Mouse (Mus musculus): ENCODE data around the gene Ocm. TPM values are rescaled to one million over a fixed set of nuclear protein-coding genes. Genes with fewer than 3 reads are reported as not detected.

Gene Ocm
- polyA plus RNA-seq, 1 experiment: not detected

GRCm38 (mm10) chr5:143994632-143995365 lies 31.7 kb downstream of the Ocm start:
- H3K4me3 ChIP-seq (replicated peaks; ENCODE audit: insufficient read depth, low read depth, low read length): no peak overlapping the region
- no peaks in the 10 kb centered on the region for H3K4me1 ChIP-seq (ENCODE audit: control insufficient read depth, insufficient read depth, low read length)
- no peak for TF ChIP-seq CTCF (IDR thresholded peaks at IDR 0.05; ENCODE audit: borderline replicate concordance, insufficient read depth, low read depth, low read length)
- TF ChIP-seq POLR2A (IDR thresholded peaks at IDR 0.05; ENCODE audit: borderline replicate concordance, insufficient read depth, low read length): no peak
- no peak for DNase-seq
- H3K27ac ChIP-seq (ENCODE audit: insufficient read depth, low read length): no peak overlapping the region
- WGBS: 54% methylated on average over 11 of the region's 11 CpGs
- no peaks in the 10 kb centered on the region for H3K27me3 ChIP-seq (ENCODE audit: control insufficient read depth, insufficient read depth, low read length)

- no peaks in the 10 kb centered on the region for H3K27me3 ChIP-seq (ENCODE audit: control insufficient read depth, insufficient read depth, low read length)
- no peaks in the 10 kb centered on the region for H3K4me1 ChIP-seq (ENCODE audit: control insufficient read depth, insufficient read depth, low read length)
- TF ChIP-seq POLR2A (IDR thresholded peaks at IDR 0.05; ENCODE audit: borderline replicate concordance, insufficient read depth, low read length): no peak
- TF ChIP-seq CTCF (IDR thresholded peaks at IDR 0.05; ENCODE audit: borderline replicate concordance, insufficient read depth, low read depth, low read length): no peak
- no peak overlapping the region for H3K27ac ChIP-seq (ENCODE audit: insufficient read depth, low read length)
- WGBS: 95% methylated on average over 5 of the region's 5 CpGs
- no peak for DNase-seq
- H3K4me3 ChIP-seq (replicated peaks; ENCODE audit: insufficient read depth, low read depth, low read length): no peak overlapping the region
Measured at GRCm38 (mm10) chr5:143993849-143994248, 32.6 kb downstream of the Ocm start.

- DNase-seq: no peak
- TF ChIP-seq POLR2A (IDR thresholded peaks at IDR 0.05; ENCODE audit: borderline replicate concordance, insufficient read depth, low read length): no peak
- TF ChIP-seq CTCF (IDR thresholded peaks at IDR 0.05; ENCODE audit: borderline replicate concordance, insufficient read depth, low read depth, low read length): no peak
- WGBS: 89% methylated on average over 8 of the region's 8 CpGs
- Histone ChIP-seq H3K27ac (ENCODE audit: insufficient read depth, low read length) (no peak overlapping the region), H3K27me3 (ENCODE audit: control insufficient read depth, insufficient read depth, low read length) (no peaks in the 10 kb centered on the region), H3K4me3 (replicated peaks; ENCODE audit: insufficient read depth, low read depth, low read length) (no peak overlapping the region), H3K4me1 (ENCODE audit: control insufficient read depth, insufficient read depth, low read length) (no peaks in the 10 kb centered on the region)
Measured at GRCm38 (mm10) chr5:143993260-143993659, 33.2 kb downstream of the Ocm start.

GRCm38 (mm10) chr5:143992661-143993060 lies 33.8 kb downstream of the Ocm start:
- no peak overlapping the region for H3K4me3 ChIP-seq (replicated peaks; ENCODE audit: insufficient read depth, low read depth, low read length)
- no peaks in the 10 kb centered on the region for H3K4me1 ChIP-seq (ENCODE audit: control insufficient read depth, insufficient read depth, low read length)
- no peak overlapping the region for H3K27ac ChIP-seq (ENCODE audit: insufficient read depth, low read length)
- no peak for DNase-seq
- WGBS: 89% methylated on average over 10 of the region's 10 CpGs
- no peak for TF ChIP-seq POLR2A (IDR thresholded peaks at IDR 0.05; ENCODE audit: borderline replicate concordance, insufficient read depth, low read length)
- no peak for TF ChIP-seq CTCF (IDR thresholded peaks at IDR 0.05; ENCODE audit: borderline replicate concordance, insufficient read depth, low read depth, low read length)
- H3K27me3 ChIP-seq (ENCODE audit: control insufficient read depth, insufficient read depth, low read length): no peaks in the 10 kb centered on the region

GRCm38 (mm10) chr5:143990086-143990485 lies 36.4 kb downstream of the Ocm start:
- H3K4me3 ChIP-seq (replicated peaks; ENCODE audit: insufficient read depth, low read depth, low read length): no peak overlapping the region
- no peak for DNase-seq
- H3K27ac ChIP-seq (ENCODE audit: insufficient read depth, low read length): no peak overlapping the region
- no peak for TF ChIP-seq POLR2A (IDR thresholded peaks at IDR 0.05; ENCODE audit: borderline replicate concordance, insufficient read depth, low read length)
- WGBS: 55% methylated on average over 11 of the region's 11 CpGs
- no peaks in the 10 kb centered on the region for H3K27me3 ChIP-seq (ENCODE audit: control insufficient read depth, insufficient read depth, low read length)
- no peaks in the 10 kb centered on the region for H3K4me1 ChIP-seq (ENCODE audit: control insufficient read depth, insufficient read depth, low read length)

GRCm38 (mm10) chr5:143989046-143989445 lies 37.4 kb downstream of the Ocm start:
- Histone ChIP-seq H3K27me3 (ENCODE audit: control insufficient read depth, insufficient read depth, low read length) (no peaks in the 10 kb centered on the region), H3K4me1 (ENCODE audit: control insufficient read depth, insufficient read depth, low read length) (no peaks in the 10 kb centered on the region), H3K4me3 (replicated peaks; ENCODE audit: insufficient read depth, low read depth, low read length) (no peak overlapping the region), H3K27ac (ENCODE audit: insufficient read depth, low read length) (no peak overlapping the region)
- WGBS: 72% methylated on average over 4 of the region's 4 CpGs
- TF ChIP-seq POLR2A (IDR thresholded peaks at IDR 0.05; ENCODE audit: borderline replicate concordance, insufficient read depth, low read length): no peak
- no peak for TF ChIP-seq CTCF (IDR thresholded peaks at IDR 0.05; ENCODE audit: borderline replicate concordance, insufficient read depth, low read depth, low read length)
- DNase-seq: no peak

- no peak for TF ChIP-seq POLR2A (IDR thresholded peaks at IDR 0.05; ENCODE audit: borderline replicate concordance, insufficient read depth, low read length)
- no peak for TF ChIP-seq CTCF (IDR thresholded peaks at IDR 0.05; ENCODE audit: borderline replicate concordance, insufficient read depth, low read depth, low read length)
- DNase-seq: no peak
- Histone ChIP-seq H3K4me1 (ENCODE audit: control insufficient read depth, insufficient read depth, low read length) (no peaks in the 10 kb centered on the region), H3K4me3 (replicated peaks; ENCODE audit: insufficient read depth, low read depth, low read length) (no peak overlapping the region), H3K27ac (ENCODE audit: insufficient read depth, low read length) (no peak overlapping the region), H3K27me3 (ENCODE audit: control insufficient read depth, insufficient read depth, low read length) (no peaks in the 10 kb centered on the region)
- WGBS: 96% methylated on average over 3 of the region's 3 CpGs
Measured at GRCm38 (mm10) chr5:143987596-143987995, 38.9 kb downstream of the Ocm start.

GRCm38 (mm10) chr5:143985381-143985780 lies 41.1 kb downstream of the Ocm start:
- DNase-seq: no peak
- WGBS: 43% methylated on average over 7 of the region's 7 CpGs
- Histone ChIP-seq H3K27me3 (ENCODE audit: control insufficient read depth, insufficient read depth, low read length) (no peaks in the 10 kb centered on the region), H3K27ac (ENCODE audit: insufficient read depth, low read length) (no peak overlapping the region), H3K4me3 (replicated peaks; ENCODE audit: insufficient read depth, low read depth, low read length) (no peak overlapping the region), H3K4me1 (ENCODE audit: control insufficient read depth, insufficient read depth, low read length) (peaks cover 5% of the 10 kb centered on the region; the same call in 1 of the 2 replicates)
- TF ChIP-seq CTCF (IDR thresholded peaks at IDR 0.05; ENCODE audit: borderline replicate concordance, insufficient read depth, low read depth, low read length) (no peak), POLR2A (IDR thresholded peaks at IDR 0.05; ENCODE audit: borderline replicate concordance, insufficient read depth, low read length) (no peak)

Data from cerebellum, adult 2 months (tissue).